Mouse (Mus musculus) liver, postnatal 0 days (tissue): ENCODE data around the gene Nudt16l1. TPM values are rescaled to one million over a fixed set of nuclear protein-coding genes. Genes with fewer than 3 reads are reported as not detected.

Experiments
- ATAC-seq: fragments of 200-750 bp; cut with Nextera tagmentation; 2 replicates; pipeline ENCODE4 v1.8.0; 2017; ENCODE audit warnings: mild to moderate bottlenecking, moderate library complexity
- DNase-seq: peaks from one replicate; pipeline ENCODE4 v3.0.0-alpha.2; 2016
- H3K27ac ChIP-seq: fragments of 300-500 bp; sonication (generic); 2 replicates; pipeline ENCODE4 v1.5.1; 2014; ENCODE audit warnings: antibody characterized with exemption, moderate library complexity, mild to moderate bottlenecking, low read depth
- H3K27me3 ChIP-seq: fragments of 300-500 bp; sonication (generic); 2 replicates; pipeline ENCODE4 v1.6.1; 2014; ENCODE audit warnings: low read length, control low read depth, mixed read lengths; ENCODE audit not compliant: insufficient read depth
- H3K36me3 ChIP-seq: fragments of 300-500 bp; sonication (generic); replicated peaks from 2 replicates; pipeline ENCODE4 v1.6.1; 2014; ENCODE audit warnings: mild to moderate bottlenecking, control low read depth, low read length, moderate library complexity, mixed read lengths; ENCODE audit not compliant: insufficient read depth
- H3K4me1 ChIP-seq: fragments of 300-500 bp; sonication (generic); 2 replicates; pipeline ENCODE4 v1.6.1; 2014; ENCODE audit warnings: antibody characterized with exemption, mild to moderate bottlenecking, control low read depth; ENCODE audit not compliant: insufficient read depth
- H3K4me2 ChIP-seq: fragments of 300-500 bp; sonication (generic); 2 replicates; pipeline ENCODE4 v1.6.1; 2014; ENCODE audit warnings: low read depth, mild to moderate bottlenecking, low read length, moderate library complexity, mixed read lengths
- H3K4me3 ChIP-seq: fragments of 300-500 bp; sonication (generic); 2 replicates; pipeline ENCODE4 v1.5.1; 2014; ENCODE audit warnings: low read depth, low read length
- H3K9ac ChIP-seq: fragments of 300-500 bp; sonication (generic); replicated peaks from 2 replicates; pipeline ENCODE4 v1.6.1; 2014; ENCODE audit warnings: mild to moderate bottlenecking, moderate library complexity
- H3K9me3 ChIP-seq: fragments of 300-500 bp; sonication (generic); 2 replicates; pipeline ENCODE4 v1.6.1; 2016; ENCODE audit warnings: mild to moderate bottlenecking, control low read depth, low read length, mixed read lengths
- CTCF ChIP-seq: sonication (generic); IDR thresholded peaks from 2 replicates; pipeline ENCODE4 v1.5.1; 2016; ENCODE audit warnings: antibody characterized with exemption, low read depth
- EP300 ChIP-seq: IDR thresholded peaks from 2 replicates; pipeline ENCODE4 v1.6.1; 2016; ENCODE audit warnings: antibody characterized with exemption, low read depth, mild to moderate bottlenecking
- WGBS: fragments of 180-500 bp; shearing (Covaris S2); extraction: QIAGEN DNeasy Blood & Tissue Kit; methylation state at CpG from one replicate; pipeline ENCODE4 v1.1.7; 2014; ENCODE audit not compliant: insufficient replicate concordance; 5-methylcytosine and 5-hydroxymethylcytosine counted together
- polyA plus RNA-seq: library from polyadenylated mRNA; unstranded; fragments of >200 nt; fragmentation: Nextera tagmentation; extraction: Ambion mirVana; gene quantifications from 2 replicates; pipeline ENCODE4 v1.2.1, GENCODE M21; 2015

Nudt16l1 gene
- polyA plus RNA-seq, 1 experiment from 2014 or later: 40.2 TPM

GRCm38 (mm10) chr16:4923996-4924395 lies 14.6 kb upstream of the Nudt16l1 start:
- no peak for TF ChIP-seq CTCF
- TF ChIP-seq EP300: no peak
- no peak overlapping the region; the same call in 1 of the 2 replicates for H3K9ac ChIP-seq
- no peak overlapping the region for H3K4me2 ChIP-seq
- no peak overlapping the region for H3K27ac ChIP-seq
- no peaks in the 10 kb centered on the region for H3K27me3 ChIP-seq
- H3K4me3 ChIP-seq: no peak overlapping the region
- 76% methylated on average over 5 of the region's 5 CpGs for WGBS
- no peak for DNase-seq
- no peaks in the 10 kb centered on the region; the same call in 1 of the 2 replicates for H3K4me1 ChIP-seq
- H3K36me3 ChIP-seq: peaks cover 63% of the 10 kb centered on the region
- H3K9me3 ChIP-seq: no peaks in the 10 kb centered on the region
- no peak for ATAC-seq

GRCm38 (mm10) chr16:4927967-4928366 lies 10.6 kb upstream of the Nudt16l1 start:
- no peaks in the 10 kb centered on the region for H3K27me3 ChIP-seq
- peaks cover 77% of the 10 kb centered on the region for H3K36me3 ChIP-seq
- no peak for TF ChIP-seq EP300
- TF ChIP-seq CTCF: no peak
- peaks cover 10% of the 10 kb centered on the region for H3K4me1 ChIP-seq
- H3K9me3 ChIP-seq: no peaks in the 10 kb centered on the region
- ATAC-seq (peak; percentile 81), DNase-seq (no peak)
- no peak overlapping the region for H3K9ac ChIP-seq
- WGBS: 70% methylated on average over 7 of the region's 7 CpGs
- H3K27ac ChIP-seq: 0 out of 2 replicates have a peak overlapping the region, but pooled peaks have one; percentile 30
- no peak overlapping the region for H3K4me2 ChIP-seq
- no peak overlapping the region for H3K4me3 ChIP-seq

GRCm38 (mm10) chr16:4928474-4928873 lies 10.1 kb upstream of the Nudt16l1 start:
- 35% methylated on average over 2 of the region's 2 CpGs for WGBS
- no peak for TF ChIP-seq EP300
- TF ChIP-seq CTCF: no peak
- Histone ChIP-seq H3K4me2 (no peak overlapping the region), H3K9ac (no peak overlapping the region), H3K4me3 (no peak overlapping the region), H3K36me3 (peaks cover 74% of the 10 kb centered on the region), H3K9me3 (no peaks in the 10 kb centered on the region), H3K4me1 (peaks cover 14% of the 10 kb centered on the region), H3K27ac (0 out of 2 replicates have a peak overlapping the region, but pooled peaks have one; percentile 30), H3K27me3 (no peaks in the 10 kb centered on the region)
- ATAC-seq (peak; percentile 55), DNase-seq (no peak)

GRCm38 (mm10) chr16:4932429-4932828 lies 6.1 kb upstream of the Nudt16l1 start:
- Histone ChIP-seq H3K36me3 (peaks cover 59% of the 10 kb centered on the region), H3K4me3 (no peak overlapping the region), H3K27me3 (no peaks in the 10 kb centered on the region), H3K4me2 (no peak overlapping the region), H3K9ac (0 out of 2 replicates have a peak overlapping the region, but pooled peaks have one; percentile 30), H3K27ac (0 out of 2 replicates have a peak overlapping the region, but pooled peaks have one; percentile 16), H3K4me1 (peaks cover 14% of the 10 kb centered on the region), H3K9me3 (no peaks in the 10 kb centered on the region)
- no peak for DNase-seq
- ATAC-seq: no peak
- TF ChIP-seq CTCF (no peak), EP300 (no peak)
- WGBS: 65% methylated on average over 3 of the region's 3 CpGs

- no peak overlapping the region for H3K4me2 ChIP-seq
- no peaks in the 10 kb centered on the region for H3K27me3 ChIP-seq
- no peak overlapping the region for H3K9ac ChIP-seq
- peaks cover 55% of the 10 kb centered on the region for H3K36me3 ChIP-seq
- WGBS: 94% methylated on average over 31 of the region's 31 CpGs
- TF ChIP-seq CTCF: no peak
- TF ChIP-seq EP300: no peak
- no peak overlapping the region for H3K27ac ChIP-seq
- H3K4me1 ChIP-seq: peaks cover 32% of the 10 kb centered on the region
- ATAC-seq: no peak
- no peak overlapping the region for H3K4me3 ChIP-seq
- no peaks in the 10 kb centered on the region for H3K9me3 ChIP-seq
- DNase-seq: no peak
Measured at GRCm38 (mm10) chr16:4935430-4935829, 3.1 kb upstream of the Nudt16l1 start.

GRCm38 (mm10) chr16:4935931-4936703 lies 2.4 kb upstream of the Nudt16l1 start:
- Histone ChIP-seq H3K9me3 (no peaks in the 10 kb centered on the region), H3K27ac (no peak overlapping the region), H3K4me3 (no peak overlapping the region), H3K9ac (no peak overlapping the region), H3K4me1 (peaks cover 32% of the 10 kb centered on the region), H3K27me3 (no peaks in the 10 kb centered on the region), H3K4me2 (no peak overlapping the region), H3K36me3 (peaks cover 55% of the 10 kb centered on the region)
- WGBS: 58% methylated on average over 10 of the region's 10 CpGs
- no peak for DNase-seq
- TF ChIP-seq CTCF: no peak
- no peak for TF ChIP-seq EP300
- ATAC-seq: no peak
